Mouse (Mus musculus) heart, postnatal 0 days (tissue): ENCODE measurements at regions not wholly inside any gene's neighbourhood (a gene's known extent, or its start where the extent isn't known, plus 50 kb on each side); places are given as distances from the start of the nearest gene placed in this dataset.

ENCODE experiments used
- ATAC-seq: fragments of 200-750 bp; cut with Nextera tagmentation; 2 replicates; pipeline ENCODE4 v1.8.0; 2017; ENCODE audit warnings: low read depth, moderate number of reproducible peaks, moderate library complexity; ENCODE audit not compliant: insufficient read depth
- DNase-seq: peaks from one replicate; pipeline ENCODE4 v3.0.0-alpha.2; 2016; ENCODE audit warnings: low spot score
- H3K27ac ChIP-seq: fragments of 300-500 bp; sonication (generic); 2 replicates; pipeline ENCODE4 v1.5.1; 2014; ENCODE audit warnings: low read depth, mild to moderate bottlenecking
- H3K27me3 ChIP-seq: fragments of 300-500 bp; sonication (generic); 2 replicates; pipeline ENCODE4 v1.6.1; 2014; ENCODE audit warnings: low read length, mixed read lengths; ENCODE audit not compliant: control insufficient read depth, insufficient read depth
- H3K36me3 ChIP-seq: fragments of 300-500 bp; sonication (generic); replicated peaks from 2 replicates; pipeline ENCODE4 v1.6.1; 2014; ENCODE audit warnings: low read length, mixed read lengths; ENCODE audit not compliant: control insufficient read depth, insufficient read depth
- H3K4me1 ChIP-seq: fragments of 300-500 bp; sonication (generic); 2 replicates; pipeline ENCODE4 v1.6.1; 2014; ENCODE audit warnings: antibody characterized with exemption; ENCODE audit not compliant: control insufficient read depth, insufficient read depth
- H3K4me2 ChIP-seq: fragments of 300-500 bp; sonication (generic); 2 replicates; pipeline ENCODE4 v1.6.1; 2014; ENCODE audit warnings: low read depth, mild to moderate bottlenecking, low read length, moderate library complexity
- H3K4me3 ChIP-seq: fragments of 300-500 bp; sonication (generic); 2 replicates; pipeline ENCODE4 v1.5.1; 2014; ENCODE audit warnings: low read depth, low read length
- H3K9ac ChIP-seq: fragments of 300-500 bp; sonication (generic); replicated peaks from 2 replicates; pipeline ENCODE4 v1.6.1; 2014; ENCODE audit warnings: low read depth, low read length, mixed read lengths
- H3K9me3 ChIP-seq: fragments of 300-500 bp; sonication (generic); replicated peaks from 2 replicates; pipeline ENCODE4 v1.6.1; 2016; ENCODE audit warnings: low read length; ENCODE audit not compliant: control insufficient read depth
- CTCF ChIP-seq: IDR thresholded peaks from 2 replicates; pipeline ENCODE4 v1.5.1; 2016; ENCODE audit warnings: antibody characterized with exemption, control low read depth, low read depth
- EP300 ChIP-seq: IDR thresholded peaks from 2 replicates; pipeline ENCODE4 v1.6.1; 2016; ENCODE audit warnings: antibody characterized with exemption, low read depth
- WGBS: fragments of 180-500 bp; shearing (Covaris S2); extraction: QIAGEN DNeasy Blood & Tissue Kit; methylation state at CpG from one replicate; pipeline ENCODE4 v1.1.7; 2014; 5-methylcytosine and 5-hydroxymethylcytosine counted together

DNA sequence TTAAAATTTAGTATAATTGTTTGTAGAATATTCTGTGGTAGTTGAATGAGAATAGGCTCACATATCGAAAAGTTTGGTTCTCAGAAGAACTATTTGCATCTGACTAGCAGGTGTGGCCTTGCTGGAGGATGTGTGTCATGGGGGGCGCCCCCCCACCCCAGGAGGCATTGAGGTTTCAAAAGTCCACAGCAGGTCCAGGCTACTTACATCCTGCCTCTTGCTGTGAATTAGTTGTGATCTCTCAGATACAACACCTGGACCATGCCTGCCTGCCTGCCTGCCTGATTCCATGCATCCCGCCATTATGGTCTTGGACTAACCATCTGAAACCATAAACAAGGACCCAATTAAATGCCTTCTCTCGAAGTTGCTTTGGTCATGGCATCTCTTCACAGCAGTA lies 76.2 kb downstream of the Olig3 start:
- Histone ChIP-seq H3K27me3 (no peaks in the 10 kb centered on the region), H3K36me3 (no peaks in the 10 kb centered on the region), H3K9me3 (no peaks in the 10 kb centered on the region), H3K4me1 (no peaks in the 10 kb centered on the region), H3K27ac (no peak overlapping the region), H3K9ac (no peak overlapping the region), H3K4me2 (no peak overlapping the region), H3K4me3 (no peak overlapping the region)
- WGBS, result 82% methylated on average over 4 of the region's 4 CpGs
- TF ChIP-seq CTCF (no peak), EP300 (no peak)
- ATAC-seq, result no peak
- DNase-seq, result no peak

DNA sequence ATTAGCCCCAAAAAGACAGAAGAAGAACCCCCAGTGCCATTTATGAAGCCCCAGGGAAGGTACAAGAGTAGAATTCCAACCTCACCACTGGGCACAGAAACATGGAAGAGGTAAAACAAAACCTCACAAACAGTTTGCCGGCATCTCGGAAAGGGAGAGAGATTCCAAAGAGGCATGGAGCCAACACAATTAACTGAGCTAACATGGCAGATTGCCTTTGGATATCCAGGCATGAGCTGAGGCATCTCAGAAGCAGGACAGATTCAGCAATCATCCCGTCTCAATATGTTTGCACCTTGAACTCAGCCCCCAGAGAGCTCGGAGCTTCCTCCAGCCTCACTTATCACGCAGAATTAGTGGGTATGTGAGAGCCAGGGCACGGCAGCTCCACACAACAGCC lies 78.3 kb downstream of the Olig3 start:
- Histone ChIP-seq H3K4me1 (no peaks in the 10 kb centered on the region), H3K27me3 (no peaks in the 10 kb centered on the region), H3K27ac (no peak overlapping the region), H3K4me3 (no peak overlapping the region), H3K9ac (no peak overlapping the region), H3K36me3 (no peaks in the 10 kb centered on the region), H3K9me3 (no peaks in the 10 kb centered on the region), H3K4me2 (no peak overlapping the region)
- no peak for TF ChIP-seq EP300
- TF ChIP-seq CTCF, result no peak
- ATAC-seq (no peak), DNase-seq (no peak)
- WGBS, result 73% methylated on average over 6 of the region's 6 CpGs

DNA sequence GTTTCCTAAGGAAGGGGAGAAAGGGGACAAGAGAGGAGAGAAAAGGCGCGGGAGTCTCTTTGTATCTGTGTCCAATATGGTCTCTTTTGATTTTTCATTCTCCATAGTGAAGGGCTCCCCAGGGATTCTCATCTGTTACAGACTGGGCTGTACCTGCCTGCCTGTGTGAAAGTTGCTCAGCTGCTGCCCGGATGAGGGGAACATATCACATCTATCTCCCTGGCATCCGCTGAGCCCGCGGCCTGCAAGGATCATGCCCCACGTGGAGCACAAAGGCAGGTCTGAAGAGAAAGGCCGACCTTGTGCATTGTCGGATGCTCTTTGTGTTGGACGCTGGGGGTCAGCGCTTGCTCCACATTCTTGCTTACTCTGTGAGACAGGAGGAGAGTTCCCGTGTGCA lies 85.5 kb downstream of the Olig3 start:
- Histone ChIP-seq H3K4me2 (no peak overlapping the region), H3K9ac (no peak overlapping the region), H3K4me1 (no peaks in the 10 kb centered on the region), H3K27me3 (no peaks in the 10 kb centered on the region), H3K9me3 (no peaks in the 10 kb centered on the region), H3K4me3 (no peak overlapping the region), H3K27ac (no peak overlapping the region), H3K36me3 (no peaks in the 10 kb centered on the region)
- no peak for ATAC-seq
- DNase-seq, result no peak
- TF ChIP-seq CTCF (no peak), EP300 (no peak)
- 47% methylated on average over 12 of the region's 12 CpGs for WGBS

DNA sequence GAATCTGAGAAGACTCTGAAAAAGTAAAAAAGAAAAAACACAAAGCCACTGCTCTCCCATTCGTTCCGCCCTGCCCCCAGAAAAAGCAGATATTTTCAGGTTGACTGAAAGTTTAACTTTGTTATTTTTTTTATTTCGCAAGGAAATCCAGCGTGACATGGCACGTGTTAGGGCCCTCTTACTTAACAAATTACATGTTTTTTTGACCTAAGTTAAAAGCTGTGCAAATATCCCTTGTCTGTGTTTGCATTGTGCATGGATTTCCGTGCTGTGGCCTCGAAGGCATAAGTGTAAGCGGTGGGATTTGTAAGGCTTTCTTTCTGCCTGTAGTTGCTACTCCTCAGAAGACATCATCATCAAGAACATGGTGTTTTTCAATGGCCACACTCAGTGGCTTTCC lies 87.2 kb downstream of the Olig3 start:
- H3K4me3 ChIP-seq, result no peak overlapping the region
- ATAC-seq (no peak), DNase-seq (no peak)
- no peak overlapping the region for H3K4me2 ChIP-seq
- H3K27me3 ChIP-seq, result no peaks in the 10 kb centered on the region
- TF ChIP-seq CTCF, result no peak
- H3K36me3 ChIP-seq, result no peaks in the 10 kb centered on the region
- no peak overlapping the region for H3K9ac ChIP-seq
- no peak overlapping the region for H3K27ac ChIP-seq
- no peaks in the 10 kb centered on the region for H3K9me3 ChIP-seq
- H3K4me1 ChIP-seq, result no peaks in the 10 kb centered on the region
- WGBS, result 56% methylated on average over 8 of the region's 8 CpGs

DNA sequence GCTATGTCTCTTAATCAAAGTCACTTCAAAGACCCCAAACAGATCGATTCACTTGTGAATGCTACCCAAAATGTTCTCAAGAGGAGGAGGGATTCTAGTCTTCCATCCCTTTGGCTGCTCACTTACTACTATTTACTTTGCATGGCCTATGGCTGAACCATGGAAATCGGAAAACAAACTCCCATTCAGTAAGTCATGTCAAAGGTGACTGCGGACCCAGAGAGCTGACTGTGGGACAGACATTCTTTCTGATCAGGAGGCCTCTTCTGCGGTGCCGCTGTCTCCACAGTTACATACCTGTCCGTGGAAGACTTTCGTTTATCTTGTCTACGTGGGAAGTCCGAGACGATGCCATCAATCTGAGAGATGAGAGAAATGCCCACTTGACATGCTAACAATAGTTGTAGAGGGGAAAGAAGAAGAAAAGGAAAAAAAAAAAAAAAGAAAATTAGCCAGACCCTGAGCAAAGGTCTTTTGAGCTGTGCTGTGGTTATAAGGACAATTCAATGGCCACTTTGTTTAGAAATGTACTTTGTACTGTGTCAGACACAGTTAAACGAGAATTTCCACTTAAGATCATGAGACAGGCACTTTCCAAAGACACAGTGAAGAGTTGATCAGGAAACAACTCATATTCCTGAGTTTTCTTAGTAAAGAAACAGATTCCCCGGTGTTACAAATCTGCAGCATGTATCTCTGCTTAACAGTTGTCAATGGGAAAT lies 92.7 kb downstream of the Olig3 start:
- WGBS, result 69% methylated on average over 12 of the region's 12 CpGs
- Histone ChIP-seq H3K4me1 (no peaks in the 10 kb centered on the region), H3K9ac (no peak overlapping the region), H3K4me3 (no peak overlapping the region), H3K9me3 (no peaks in the 10 kb centered on the region), H3K36me3 (no peaks in the 10 kb centered on the region), H3K27ac (no peak overlapping the region), H3K4me2 (no peak overlapping the region), H3K27me3 (no peaks in the 10 kb centered on the region)
- ATAC-seq, result no peak
- TF ChIP-seq EP300 (no peak), CTCF (no peak)
- no peak for DNase-seq

DNA sequence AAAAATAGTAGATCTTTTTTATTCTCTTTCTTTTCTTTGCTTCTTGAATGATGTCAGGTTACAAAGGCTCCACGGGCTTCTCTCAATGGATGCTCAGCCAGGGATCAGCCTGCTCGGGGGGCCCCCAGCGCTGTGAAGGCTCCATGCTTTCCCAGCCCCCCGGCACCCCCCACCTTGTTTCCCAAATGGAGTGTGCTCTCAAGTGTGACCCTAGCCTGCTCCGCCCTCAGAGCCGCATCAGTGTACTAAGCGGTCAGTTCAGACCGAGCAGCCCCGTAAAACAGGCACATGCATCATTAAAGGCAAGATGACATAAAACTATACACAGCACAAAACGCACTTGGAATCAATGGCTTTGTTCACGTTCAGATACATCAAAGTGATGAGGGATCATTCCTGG lies 102.7 kb downstream of the Olig3 start:
- Histone ChIP-seq H3K4me2 (no peak overlapping the region), H3K36me3 (no peaks in the 10 kb centered on the region), H3K4me1 (no peaks in the 10 kb centered on the region), H3K4me3 (no peak overlapping the region), H3K27ac (no peak overlapping the region), H3K9ac (no peak overlapping the region), H3K27me3 (no peaks in the 10 kb centered on the region), H3K9me3 (no peaks in the 10 kb centered on the region)
- TF ChIP-seq EP300, result no peak
- no peak for TF ChIP-seq CTCF
- no peak for ATAC-seq
- DNase-seq, result no peak
- WGBS, result 82% methylated on average over 11 of the region's 11 CpGs
